Mouse (Mus musculus) limb, embryonic 14.5 days (tissue): ENCODE results near the gene Gpr137. TPM values are rescaled to one million over a fixed set of nuclear protein-coding genes. Genes with fewer than 3 reads are reported as not detected.
A peak's percentile ranks its signal among the peaks of the same experiment; 100 is the strongest.

Source experiments
- ATAC-seq: fragments of 200-750 bp; cut with Nextera tagmentation; 2 replicates; pipeline ENCODE4 v1.8.0; 2017; ENCODE audit warnings: low read depth, moderate number of reproducible peaks, moderate TSS enrichment; ENCODE audit not compliant: low FRiP score
- DNase-seq: peaks from one replicate; pipeline ENCODE4 v3.0.0-alpha.2; 2015; ENCODE audit warnings: low spot score
- H3K27ac ChIP-seq: fragments of 300-500 bp; sonication (generic); replicated peaks from 2 replicates; pipeline ENCODE4 v1.5.1; 2014; ENCODE audit warnings: low read depth, mild to moderate bottlenecking, low read length, moderate library complexity, mixed read lengths
- H3K27me3 ChIP-seq: fragments of 300-500 bp; sonication (generic); 2 replicates; pipeline ENCODE4 v1.6.1; 2014; ENCODE audit warnings: low read length, mixed read lengths; ENCODE audit not compliant: control insufficient read depth, insufficient read depth
- H3K36me3 ChIP-seq: fragments of 300-500 bp; sonication (generic); 2 replicates; pipeline ENCODE4 v1.6.1; 2014; ENCODE audit warnings: mild to moderate bottlenecking, low read length, moderate library complexity, mixed read lengths; ENCODE audit not compliant: control insufficient read depth, insufficient read depth
- H3K4me1 ChIP-seq: fragments of 300-500 bp; sonication (generic); 2 replicates; pipeline ENCODE4 v1.6.1; 2014; ENCODE audit warnings: antibody characterized with exemption, low read length, mixed read lengths; ENCODE audit not compliant: control insufficient read depth, insufficient read depth
- H3K4me2 ChIP-seq: fragments of 300-500 bp; sonication (generic); replicated peaks from 2 replicates; pipeline ENCODE4 v1.6.1; 2014; ENCODE audit warnings: low read depth, mild to moderate bottlenecking, low read length, moderate library complexity; ENCODE audit not compliant: severe bottlenecking
- H3K4me3 ChIP-seq: fragments of 300-500 bp; sonication (generic); replicated peaks from 2 replicates; pipeline ENCODE4 v1.5.1; 2014; ENCODE audit warnings: low read length
- H3K9ac ChIP-seq: fragments of 300-500 bp; sonication (generic); 2 replicates; pipeline ENCODE4 v1.6.1; 2014; ENCODE audit warnings: mild to moderate bottlenecking, low read depth, low read length, moderate library complexity; ENCODE audit not compliant: severe bottlenecking
- H3K9me3 ChIP-seq: fragments of 300-500 bp; sonication (generic); 2 replicates; pipeline ENCODE4 v1.6.1; 2016; ENCODE audit warnings: low read length; ENCODE audit not compliant: control insufficient read depth
- POLR2A ChIP-seq: fragments of 200-500 bp; IDR thresholded peaks from 2 replicates; pipeline ENCODE4 v1.8.0; 2012; ENCODE audit warnings: inconsistent platforms, mild to moderate bottlenecking, moderate library complexity, borderline replicate concordance; ENCODE audit not compliant: insufficient read depth, insufficient read length; ENCODE audit errors: extremely low read depth
- WGBS: fragments of 180-500 bp; shearing (Covaris S2); extraction: QIAGEN DNeasy Blood & Tissue Kit; methylation state at CpG from one replicate; pipeline ENCODE4 v1.1.7; 2014; 5-methylcytosine and 5-hydroxymethylcytosine counted together
- polyA plus RNA-seq, 2 experiments: library from polyadenylated mRNA; depleted of rRNA in 1 of 2; stranded (reverse) in 1 of 2; unstranded in 1 of 2; fragments of >200 nt; fragmentation: Nextera tagmentation in 1 of 2; extraction: Ambion mirVana in 1 of 2; gene quantifications; 2 replicates each; pipeline versions ENCODE4 v1.2.1 to v1.2.3; 2012 to 2014

Gene Gpr137
- polyA plus RNA-seq, 2 experiments, result 28.5 to 56.8 TPM

GRCm38 (mm10) chr19:6909021-6909420, 33.3 kb downstream of the Gpr137 start:
- peak; percentile 31 for DNase-seq
- H3K36me3 ChIP-seq, result peaks cover 48% of the 10 kb centered on the region
- H3K27ac ChIP-seq, result peak overlapping the region; percentile 99
- no peaks in the 10 kb centered on the region for H3K27me3 ChIP-seq
- TF ChIP-seq POLR2A, result no peak
- peak overlapping the region; percentile 82 for H3K4me2 ChIP-seq
- H3K9ac ChIP-seq, result peak overlapping the region; percentile 67
- no peak for ATAC-seq
- peak overlapping the region; percentile 67 for H3K4me3 ChIP-seq
- peaks cover 12% of the 10 kb centered on the region for H3K4me1 ChIP-seq
- WGBS, result 7% methylated on average over 11 of the region's 11 CpGs
- H3K9me3 ChIP-seq, result no peaks in the 10 kb centered on the region

DNA sequence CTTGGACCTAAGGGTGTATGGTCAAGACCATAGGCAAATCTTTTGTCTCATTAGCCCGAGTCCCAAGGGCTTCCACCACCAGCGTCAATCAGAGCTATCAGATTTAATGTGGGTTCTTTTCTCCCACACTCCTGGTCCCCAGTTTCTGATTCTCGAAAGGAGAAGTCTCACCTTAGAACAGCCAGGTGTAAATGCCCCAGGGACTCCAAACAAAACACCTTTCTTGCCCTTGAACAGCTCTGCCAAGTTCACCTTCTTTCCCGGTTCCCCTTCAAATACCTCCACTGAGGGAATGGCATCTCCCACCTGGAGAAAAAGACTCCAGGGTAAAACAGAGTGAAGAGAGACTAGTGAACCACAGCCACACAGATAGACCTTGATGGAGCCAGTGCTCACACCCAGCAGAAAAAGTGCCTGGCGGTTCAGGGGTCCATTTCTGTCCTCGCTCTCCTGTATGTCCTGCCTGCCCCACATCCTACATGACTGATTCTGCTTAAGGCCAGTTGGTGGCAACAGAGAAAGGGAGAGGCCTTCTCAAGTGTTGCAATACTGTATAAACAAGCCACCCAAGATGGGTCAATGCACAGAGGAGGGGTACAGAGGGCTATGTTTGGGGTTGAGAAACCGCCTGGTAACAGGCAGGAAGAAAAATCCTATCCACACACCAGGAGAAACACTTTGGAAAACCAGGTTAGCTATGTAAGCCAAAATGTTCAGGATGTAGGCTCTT, 34.3 kb downstream of the Gpr137 start:
- Histone ChIP-seq H3K27me3 (no peaks in the 10 kb centered on the region), H3K4me2 (peak overlapping the region; percentile 82), H3K4me1 (peaks cover 12% of the 10 kb centered on the region), H3K4me3 (peak overlapping the region; percentile 67), H3K9ac (peak overlapping the region; percentile 2; the same call in 1 of the 2 replicates), H3K36me3 (peaks cover 43% of the 10 kb centered on the region), H3K9me3 (no peaks in the 10 kb centered on the region), H3K27ac (no peak overlapping the region)
- DNase-seq (no peak), ATAC-seq (no peak)
- TF ChIP-seq POLR2A, result no peak
- WGBS, result 83% methylated on average over 7 of the region's 7 CpGs

- H3K27ac ChIP-seq, result no peak overlapping the region
- H3K9ac ChIP-seq, result no peak overlapping the region
- ATAC-seq (no peak), DNase-seq (no peak)
- peaks cover 34% of the 10 kb centered on the region for H3K36me3 ChIP-seq
- no peak overlapping the region for H3K4me3 ChIP-seq
- no peak for TF ChIP-seq POLR2A
- H3K4me1 ChIP-seq, result peaks cover 12% of the 10 kb centered on the region
- no peaks in the 10 kb centered on the region for H3K27me3 ChIP-seq
- H3K9me3 ChIP-seq, result no peaks in the 10 kb centered on the region
- H3K4me2 ChIP-seq, result no peak overlapping the region
- WGBS, result 95% methylated on average over 8 of the region's 8 CpGs
These were observed 35.2 kb downstream of the Gpr137 start for GRCm38 (mm10) chr19:6907094-6907493.

DNA sequence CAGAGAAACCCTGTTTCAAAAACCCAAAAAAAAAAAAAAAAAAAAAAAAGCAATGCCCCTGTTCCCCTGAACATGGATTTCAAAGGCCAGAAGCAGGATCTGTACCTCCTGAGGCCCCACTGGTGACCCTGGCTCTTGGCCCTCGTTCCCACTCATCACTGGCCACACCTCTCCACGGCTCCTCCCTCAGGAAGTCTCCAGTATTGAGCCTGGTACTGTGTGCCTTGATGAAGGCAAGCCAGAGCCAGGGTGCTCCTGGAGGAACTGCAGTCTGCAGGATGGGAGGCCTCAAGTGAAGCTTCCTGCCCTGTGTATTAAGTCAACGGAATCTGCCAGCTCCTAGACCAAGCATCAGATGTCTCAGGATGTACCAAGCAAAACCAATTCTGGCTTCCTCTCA, 36.1 kb downstream of the Gpr137 start:
- Histone ChIP-seq H3K27ac (no peak overlapping the region), H3K4me2 (no peak overlapping the region), H3K27me3 (no peaks in the 10 kb centered on the region), H3K9me3 (no peaks in the 10 kb centered on the region), H3K36me3 (peaks cover 25% of the 10 kb centered on the region), H3K4me1 (peaks cover 12% of the 10 kb centered on the region), H3K4me3 (no peak overlapping the region), H3K9ac (no peak overlapping the region)
- ATAC-seq (no peak), DNase-seq (no peak)
- TF ChIP-seq POLR2A, result no peak
- 87% methylated on average over 3 of the region's 3 CpGs for WGBS

GRCm38 (mm10) chr19:6905498-6906159, 36.7 kb downstream of the Gpr137 start:
- H3K36me3 ChIP-seq, result peaks cover 22% of the 10 kb centered on the region; the same call in 1 of the 2 replicates
- WGBS, result 91% methylated on average over 11 of the region's 11 CpGs
- H3K9ac ChIP-seq, result no peak overlapping the region
- ATAC-seq (no peak), DNase-seq (no peak)
- H3K27me3 ChIP-seq, result no peaks in the 10 kb centered on the region
- H3K9me3 ChIP-seq, result no peaks in the 10 kb centered on the region
- H3K4me3 ChIP-seq, result no peak overlapping the region
- H3K4me1 ChIP-seq, result peaks cover 12% of the 10 kb centered on the region
- no peak overlapping the region for H3K4me2 ChIP-seq
- H3K27ac ChIP-seq, result no peak overlapping the region
- no peak for TF ChIP-seq POLR2A
